Mouse (Mus musculus) small intestine, adult 2 months (tissue): ENCODE data around the gene Plin5. TPM values are rescaled to one million over a fixed set of nuclear protein-coding genes. Genes with fewer than 3 reads are reported as not detected.

Experiments
- H3K27ac ChIP-seq: fragments of 200-500 bp; 2 replicates; pipeline ENCODE4 v1.5.1; 2012; ENCODE audit warnings: low read depth, low read length, control low read depth, inconsistent platforms; ENCODE audit not compliant: insufficient read depth
- H3K27me3 ChIP-seq: fragments of 200-500 bp; 2 replicates; pipeline ENCODE4 v1.6.1; 2012; ENCODE audit warnings: mild to moderate bottlenecking, moderate library complexity, low read length, inconsistent platforms; ENCODE audit not compliant: control insufficient read depth, insufficient read depth
- H3K36me3 ChIP-seq: fragments of 200-500 bp; 2 replicates; pipeline ENCODE4 v1.6.1; 2012; ENCODE audit warnings: mild to moderate bottlenecking, low read length, control low read depth, inconsistent platforms; ENCODE audit not compliant: control insufficient read depth, insufficient read depth
- H3K4me1 ChIP-seq: fragments of 200-500 bp; 2 replicates; pipeline ENCODE4 v1.6.1; 2012; ENCODE audit warnings: low read length, inconsistent platforms, mixed read lengths; ENCODE audit not compliant: control insufficient read depth, insufficient read depth, insufficient read length
- H3K4me3 ChIP-seq: fragments of 200-500 bp; 2 replicates; pipeline ENCODE4 v1.5.1; 2012; ENCODE audit warnings: low read depth, mild to moderate bottlenecking, control low read depth, inconsistent platforms, low read length, moderate library complexity
- CTCF ChIP-seq: fragments of 200-500 bp; IDR thresholded peaks from 2 replicates; pipeline ENCODE4 v1.5.1; 2012; ENCODE audit warnings: low read depth, mild to moderate bottlenecking, control low read depth, inconsistent platforms, low read length, moderate library complexity, mixed read lengths; ENCODE audit not compliant: insufficient replicate concordance, insufficient read length; ENCODE audit errors: extremely low read depth
- POLR2A ChIP-seq: fragments of 200-500 bp; IDR thresholded peaks from 2 replicates; pipeline ENCODE4 v1.6.1; 2012; ENCODE audit warnings: low read depth, mild to moderate bottlenecking, control low read depth, inconsistent platforms, low read length, moderate library complexity
- WGBS: fragments of 180-500 bp; shearing (Covaris S2); methylation state at CpG from one replicate; pipeline ENCODE4 v1.1.7; 2018; 5-methylcytosine and 5-hydroxymethylcytosine counted together
- polyA plus RNA-seq: library from polyadenylated mRNA; depleted of rRNA; stranded (reverse); fragments of >200 nt; gene quantifications from 2 replicates; pipeline ENCODE4 v1.2.3, GENCODE M21; 2012; rRNA removed

Gene Plin5
- polyA plus RNA-seq, result 0.04 and 0.05 TPM in 2 replicates

DNA sequence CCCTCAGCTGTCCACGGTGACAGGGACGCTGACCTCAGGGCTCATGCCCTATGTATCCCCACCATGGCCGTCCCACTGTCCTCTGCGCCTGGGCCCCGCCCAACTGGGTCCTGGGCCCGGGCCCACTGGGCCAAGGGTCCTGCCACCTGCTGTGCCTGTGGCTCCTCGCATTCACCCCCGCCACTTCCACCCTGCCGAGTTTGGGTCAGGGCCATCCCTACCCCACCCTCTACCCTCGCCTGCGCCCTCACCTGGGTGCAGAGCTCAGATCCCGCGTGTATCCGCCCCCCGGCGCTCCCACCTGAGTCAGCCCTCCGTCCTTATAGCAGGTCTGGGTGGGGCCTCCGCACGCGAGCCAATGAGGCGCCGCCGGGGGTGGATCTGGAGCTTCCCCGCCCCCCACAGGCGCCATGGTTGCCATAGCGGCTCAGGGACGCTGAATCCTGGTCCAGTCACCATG is at the start of gene Plin5:
Plin5 (minus strand) TSS at position 346 of the 460 bp plus-strand sequence.
- no peaks in the 10 kb centered on the region for H3K27me3 ChIP-seq
- TF ChIP-seq POLR2A (no peak), CTCF (no peak)
- no peaks in the 10 kb centered on the region for H3K36me3 ChIP-seq
- H3K27ac ChIP-seq, result no peak within 1 kb of the TSS
- 2% methylated on average over 27 of the region's 27 CpGs for WGBS
- peaks cover 17% of the 10 kb centered on the region for H3K4me1 ChIP-seq
- peak within 1 kb of the TSS; percentile 51 for H3K4me3 ChIP-seq

DNA sequence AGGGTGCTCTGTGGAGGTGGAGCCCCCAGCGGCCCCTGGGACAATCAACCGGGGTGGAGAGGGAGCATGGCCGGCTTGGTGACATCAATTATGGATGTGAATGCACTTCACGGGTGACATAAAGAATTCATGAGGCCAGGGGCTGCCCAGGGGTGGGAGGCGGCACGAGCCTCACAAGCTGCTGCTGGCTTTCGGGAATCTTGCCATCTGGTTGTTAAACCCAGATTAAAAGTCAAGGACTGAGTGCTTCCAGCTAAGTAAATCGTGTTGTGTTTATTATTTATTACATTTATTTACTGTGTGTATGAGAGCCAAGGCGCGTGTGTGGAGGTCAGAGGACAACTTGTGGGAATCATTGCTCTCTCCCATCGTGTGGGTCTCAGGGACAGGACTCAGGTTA is 48.3 kb upstream of the Plin5 start:
- Histone ChIP-seq H3K36me3 (no peaks in the 10 kb centered on the region), H3K4me1 (peaks cover 21% of the 10 kb centered on the region), H3K27me3 (no peaks in the 10 kb centered on the region), H3K4me3 (no peak overlapping the region), H3K27ac (no peak overlapping the region)
- 57% methylated on average over 11 of the region's 11 CpGs for WGBS
- TF ChIP-seq POLR2A, result no peak
- TF ChIP-seq CTCF, result no peak

DNA sequence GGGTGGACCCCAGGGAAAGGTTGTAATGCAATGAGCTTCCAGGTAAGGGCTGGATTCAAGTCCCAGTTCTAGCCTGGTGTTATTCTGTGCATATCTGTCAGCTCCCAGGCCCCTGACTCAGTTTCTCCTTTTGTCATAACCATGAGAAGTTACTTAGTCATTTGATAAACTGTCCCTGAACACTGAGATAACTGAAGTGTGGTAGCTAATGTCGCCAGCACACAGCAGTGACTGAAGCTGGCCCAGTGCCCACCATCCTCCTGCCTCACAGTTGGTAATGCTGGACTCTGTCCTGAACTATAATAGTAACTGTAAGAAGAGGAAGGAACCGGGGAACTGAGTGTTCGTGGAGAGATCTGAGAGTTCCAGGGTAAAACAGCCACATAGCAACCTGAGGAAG is 47.1 kb upstream of the Plin5 start:
- H3K27ac ChIP-seq, result peak overlapping the region; percentile 80
- WGBS, result 16% methylated on average over 3 of the region's 3 CpGs

DNA sequence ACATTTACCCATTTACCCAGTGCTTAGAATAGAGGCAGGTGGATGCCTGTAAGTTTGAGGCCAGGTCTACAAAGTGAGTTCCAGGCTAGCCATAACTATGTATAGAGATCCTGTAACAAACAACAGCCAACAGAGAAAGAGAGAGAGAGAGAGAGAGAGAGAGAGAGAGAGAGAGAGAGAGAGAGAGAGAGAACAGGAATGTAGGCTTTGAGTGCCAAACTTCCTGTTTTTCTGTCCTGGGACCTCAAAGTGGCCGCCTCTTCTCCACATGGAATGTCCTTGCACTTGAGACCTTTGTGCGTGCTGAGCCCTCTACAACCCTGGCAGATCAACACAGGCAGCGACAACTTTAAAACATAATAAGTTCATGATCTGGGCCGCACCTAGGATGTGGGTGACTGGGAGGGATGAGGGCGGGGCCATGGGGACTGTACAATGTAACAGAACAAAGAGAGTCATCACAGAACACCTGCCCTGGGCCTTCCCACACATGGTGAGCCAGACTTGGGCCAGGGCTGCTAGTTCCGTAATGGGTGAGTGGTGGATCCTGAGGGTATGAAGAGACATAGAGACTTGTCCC is 46.2 kb upstream of the Plin5 start:
- H3K4me1 ChIP-seq, result peaks cover 17% of the 10 kb centered on the region
- WGBS, result 24% methylated on average over 6 of the region's 6 CpGs
- no peaks in the 10 kb centered on the region for H3K36me3 ChIP-seq
- TF ChIP-seq POLR2A (no peak), CTCF (no peak)
- H3K4me3 ChIP-seq, result peak overlapping the region; percentile 18
- peak overlapping the region; percentile 82 for H3K27ac ChIP-seq
- no peaks in the 10 kb centered on the region for H3K27me3 ChIP-seq

More for the DNA sequence above, 47.1 kb upstream of the Plin5 start:
- Histone ChIP-seq H3K27me3 (no peaks in the 10 kb centered on the region), H3K4me1 (peaks cover 17% of the 10 kb centered on the region), H3K36me3 (no peaks in the 10 kb centered on the region), H3K4me3 (no peak overlapping the region)
- TF ChIP-seq CTCF (no peak), POLR2A (no peak)

GRCm38 (mm10) chr17:56162231-56162774 is 44.9 kb upstream of the Plin5 start, which contains the start of gene Tnfaip8l1:
Gene Tnfaip8l1, plus strand, starts transcription at chr17:56162477.
- H3K4me1 ChIP-seq, result peaks cover 17% of the 10 kb centered on the region
- peak within 1 kb of the TSS; percentile 61 for H3K4me3 ChIP-seq
- H3K27me3 ChIP-seq, result no peaks in the 10 kb centered on the region
- 0 out of 2 replicates have a peak, but pooled peaks have one; percentile 13 for TF ChIP-seq POLR2A
- no peak for TF ChIP-seq CTCF
- H3K36me3 ChIP-seq, result no peaks in the 10 kb centered on the region
- H3K27ac ChIP-seq, result peak within 1 kb of the TSS; percentile 82
- WGBS, result under 1% methylated on average over 30 of the region's 30 CpGs

DNA sequence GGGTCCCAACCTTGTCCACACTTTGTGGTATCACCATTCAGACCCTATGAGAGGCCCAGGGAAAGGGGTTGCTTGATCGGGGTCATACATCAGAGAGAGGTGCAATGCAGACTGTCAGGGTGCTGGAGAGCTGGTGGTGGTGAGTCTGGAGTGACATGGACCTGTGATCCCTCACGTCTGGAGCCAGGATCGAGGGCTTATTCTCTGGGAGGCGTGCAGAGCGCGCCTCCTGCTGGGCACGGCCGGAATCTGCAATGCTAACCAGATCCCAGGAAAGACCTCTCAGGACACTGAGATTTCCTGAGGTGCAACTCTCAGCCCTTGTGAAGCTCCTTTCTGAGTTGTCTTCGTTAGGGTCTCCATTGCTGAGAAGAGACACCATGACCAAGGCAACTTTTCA is 42.3 kb upstream of the Plin5 start:
- TF ChIP-seq CTCF, result peak; percentile 95
- no peak for TF ChIP-seq POLR2A
- WGBS, result 3% methylated on average over 9 of the region's 9 CpGs

DNA sequence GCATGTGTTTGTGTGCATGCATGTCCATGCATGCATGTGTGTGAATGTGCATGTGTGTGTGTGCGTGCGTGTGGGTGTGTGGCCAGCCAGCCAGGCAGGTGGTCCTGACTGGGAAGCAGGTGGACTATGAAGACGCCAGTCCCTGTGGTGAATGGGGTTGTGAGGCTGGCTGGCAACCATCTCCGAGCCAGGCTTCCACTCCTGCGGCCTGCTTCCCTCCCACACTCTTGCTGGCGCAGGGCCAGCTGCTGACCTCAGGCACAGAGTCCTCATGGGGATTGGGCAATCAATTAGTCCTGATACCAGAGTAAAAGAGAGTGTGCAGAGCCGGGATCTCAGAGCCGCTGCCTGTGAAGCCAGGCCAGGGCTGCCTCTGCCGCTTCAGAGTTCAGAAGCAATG is 36.2 kb upstream of the Plin5 start:
- no peak for TF ChIP-seq CTCF
- TF ChIP-seq POLR2A, result no peak
- Histone ChIP-seq H3K36me3 (no peaks in the 10 kb centered on the region), H3K4me1 (peaks cover 12% of the 10 kb centered on the region), H3K27me3 (peaks cover 7% of the 10 kb centered on the region; the same call in 1 of the 2 replicates), H3K4me3 (no peak overlapping the region), H3K27ac (no peak overlapping the region)
- WGBS, result 21% methylated on average over 9 of the region's 9 CpGs

More for the DNA sequence above, 42.3 kb upstream of the Plin5 start:
- Histone ChIP-seq H3K36me3 (no peaks in the 10 kb centered on the region), H3K27me3 (no peaks in the 10 kb centered on the region; the same call in 1 of the 2 replicates), H3K27ac (no peak overlapping the region), H3K4me1 (peaks cover 17% of the 10 kb centered on the region; the same call in 1 of the 2 replicates), H3K4me3 (no peak overlapping the region)
